Mouse (Mus musculus) heart, adult 11 months (tissue): ENCODE measurements at regions not wholly inside any gene's neighbourhood (a gene's known extent, or its start where the extent isn't known, plus 50 kb on each side); places are given as distances from the start of the nearest gene placed in this dataset.

Source experiments
- DNase-seq: peaks from one replicate; pipeline ENCODE4 v3.0.0; 2022

GRCm38 (mm10) chr7:36420741-36421140 is 277.2 kb upstream of the Tshz3 start:
- DNase-seq, result peak; percentile 52

GRCm38 (mm10) chr7:36449181-36449915 is 248.6 kb upstream of the Tshz3 start:
- DNase-seq, result no peak

- DNase-seq, result no peak
Observed at GRCm38 (mm10) chr7:36453816-36454215, 244.1 kb upstream of the Tshz3 start.

GRCm38 (mm10) chr7:36456080-36456479 is 241.8 kb upstream of the Tshz3 start:
- no peak for DNase-seq

GRCm38 (mm10) chr7:36462422-36462833 is 235.5 kb upstream of the Tshz3 start:
- DNase-seq, result peak; percentile 60

DNA sequence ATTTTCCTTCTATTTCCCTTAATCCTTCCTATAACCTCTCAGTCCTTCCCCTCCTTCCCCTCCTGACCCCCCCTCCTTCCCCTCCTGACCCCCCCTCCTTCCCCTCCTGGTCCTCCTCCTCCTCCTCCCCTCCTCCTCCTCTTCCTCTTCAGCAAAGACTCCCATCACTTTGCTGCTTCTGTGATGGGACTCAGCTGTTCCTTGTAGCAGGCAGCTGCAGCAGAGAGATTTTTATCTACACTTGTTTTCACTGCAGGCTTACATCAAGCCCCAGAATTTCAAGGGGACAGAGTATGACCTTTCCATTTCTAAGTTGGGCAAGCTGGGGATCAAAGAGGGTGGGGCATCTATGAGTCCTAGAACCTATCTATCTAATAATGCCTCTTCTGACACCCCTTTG is 228.5 kb upstream of the Tshz3 start:
- peak; percentile 74 for DNase-seq

DNA sequence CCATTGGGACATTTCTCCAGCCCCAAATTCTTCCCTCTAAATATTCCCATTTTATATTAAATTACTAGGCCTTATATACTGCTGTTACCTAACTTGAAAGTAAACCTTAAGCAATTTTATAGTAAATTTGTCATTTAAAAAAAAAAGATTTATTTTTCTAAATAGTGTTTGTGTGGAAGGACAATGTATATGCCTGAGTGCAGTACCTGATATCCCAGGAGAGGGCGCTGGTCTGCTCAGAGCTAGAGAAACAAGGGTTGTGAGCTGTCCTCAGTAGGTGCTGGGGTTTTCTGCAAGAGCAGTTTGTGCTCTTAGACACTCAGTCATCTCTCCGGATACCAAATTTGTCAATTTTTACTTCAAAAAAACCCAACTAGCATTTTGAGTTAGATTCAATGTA is 224.4 kb upstream of the Tshz3 start:
- peak; percentile 16 for DNase-seq

- DNase-seq, result no peak
Observed at GRCm38 (mm10) chr7:36476434-36476833, 221.5 kb upstream of the Tshz3 start.

GRCm38 (mm10) chr7:36476851-36477644 is 220.9 kb upstream of the Tshz3 start:
- DNase-seq, result peak; percentile 86

DNA sequence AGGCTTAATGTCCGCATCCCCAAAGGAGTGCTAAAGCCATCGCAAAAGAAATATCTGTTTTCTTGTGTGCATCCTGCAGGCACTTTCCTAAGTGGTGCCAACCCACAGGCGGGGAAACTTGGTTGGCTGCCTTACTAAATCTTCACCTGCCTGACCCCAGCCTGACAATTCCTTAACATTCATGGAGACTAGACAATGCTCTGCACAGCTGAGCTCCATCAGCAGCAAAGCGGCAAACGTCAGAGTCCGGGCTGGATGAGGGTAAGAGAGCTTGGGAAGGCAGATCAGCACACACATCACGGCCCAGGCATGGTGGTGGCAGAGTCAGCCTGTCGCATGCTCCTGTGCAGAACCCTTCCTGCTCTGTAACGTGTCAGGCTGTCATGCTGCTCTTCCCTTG is 209.8 kb upstream of the Tshz3 start:
- DNase-seq, result peak; percentile 63

- no peak for DNase-seq
Observed at GRCm38 (mm10) chr7:36491173-36491581, 206.7 kb upstream of the Tshz3 start.

DNA sequence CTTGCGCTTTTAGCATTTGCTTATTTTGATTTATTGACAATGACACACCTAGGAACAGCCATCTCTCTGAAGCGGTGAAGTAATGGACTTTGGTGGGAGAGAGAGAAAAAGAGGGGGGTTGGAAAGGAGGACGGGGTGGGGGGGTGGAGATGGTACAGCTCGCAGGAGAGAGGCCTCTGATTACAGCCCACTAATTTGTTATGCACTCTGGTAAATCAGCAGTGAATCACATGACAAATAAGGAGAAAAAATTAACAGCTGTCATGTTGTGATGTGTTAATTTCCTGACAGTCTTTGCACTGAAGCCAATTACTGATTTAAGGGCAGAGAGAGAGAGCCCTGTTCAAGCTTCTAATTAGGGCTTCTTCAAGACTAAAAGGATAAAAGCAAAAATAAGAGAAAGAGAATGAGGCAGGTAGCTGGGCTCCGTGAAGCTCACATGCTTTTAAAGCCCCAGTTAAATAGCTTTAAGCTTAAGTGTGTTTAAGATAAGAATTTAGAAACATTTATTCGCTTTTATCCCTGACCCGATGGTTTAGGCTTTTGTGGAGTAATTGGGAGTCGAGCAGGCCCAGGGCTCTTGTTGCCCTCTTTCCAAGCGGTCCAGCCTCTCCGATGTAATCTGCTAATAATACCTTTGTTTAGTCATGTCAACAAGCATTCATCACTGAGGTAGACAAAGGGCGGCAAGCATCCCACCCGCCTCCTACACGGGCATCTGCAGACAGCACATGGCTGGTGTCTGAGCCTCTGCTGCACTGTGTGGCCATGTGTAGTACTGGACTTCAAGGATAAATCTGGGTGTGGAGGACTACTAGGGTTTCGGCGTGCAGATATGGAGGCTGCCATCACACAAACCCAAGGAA is 193.7 kb upstream of the Tshz3 start:
- DNase-seq, result peak; percentile 71

DNA sequence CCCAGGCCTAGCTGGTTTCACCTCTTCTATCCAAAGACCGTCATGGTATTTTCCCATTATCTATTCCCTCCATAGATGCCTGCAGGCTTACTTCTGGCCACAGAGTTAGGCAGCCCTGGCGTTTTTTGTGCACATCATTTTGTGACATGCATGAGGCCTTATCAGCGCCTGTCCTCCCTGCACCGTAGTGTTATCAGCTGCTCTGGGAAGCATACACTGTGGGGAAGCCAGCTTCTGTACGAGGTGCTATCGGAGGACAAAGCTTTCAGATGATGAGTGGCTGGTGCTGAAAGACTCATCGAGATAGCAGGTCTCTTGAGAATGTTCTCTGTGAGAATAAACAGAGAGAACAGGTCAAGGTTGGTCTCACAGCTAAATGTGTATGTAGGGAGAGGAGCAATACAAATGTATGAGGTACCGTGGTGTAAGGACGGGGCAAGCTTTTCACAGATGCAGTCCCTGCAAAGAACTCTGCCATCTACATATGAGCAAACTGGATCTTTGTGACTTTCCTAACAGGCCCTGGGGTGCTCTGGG is 190.0 kb upstream of the Tshz3 start:
- DNase-seq, result peak; percentile 74

GRCm38 (mm10) chr7:36513680-36514079 is 184.2 kb upstream of the Tshz3 start:
- DNase-seq, result no peak

GRCm38 (mm10) chr7:36516094-36516663 is 181.7 kb upstream of the Tshz3 start:
- DNase-seq, result no peak

- DNase-seq, result peak; percentile 64
Observed at GRCm38 (mm10) chr7:36519027-36519426, 178.9 kb upstream of the Tshz3 start.

DNA sequence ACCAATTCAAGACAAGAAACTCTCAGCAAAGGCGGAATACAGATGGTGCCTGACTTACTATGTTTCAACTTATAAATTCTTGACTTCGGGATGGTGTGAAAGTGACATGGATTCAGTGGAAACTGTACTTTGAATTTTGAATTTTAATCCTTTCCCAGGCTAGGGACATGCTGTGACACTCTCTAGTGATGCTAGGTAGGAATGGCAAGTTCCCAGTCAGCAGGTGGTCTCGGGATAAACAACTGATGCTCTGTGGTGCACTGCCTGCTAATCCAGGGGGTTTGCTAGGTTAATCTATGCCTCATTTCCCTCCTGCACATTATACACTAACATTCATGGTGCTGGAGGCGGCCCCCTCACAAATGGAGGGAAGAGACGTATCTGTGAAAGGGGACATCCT is 175.0 kb upstream of the Tshz3 start:
- peak; percentile 49 for DNase-seq

DNA sequence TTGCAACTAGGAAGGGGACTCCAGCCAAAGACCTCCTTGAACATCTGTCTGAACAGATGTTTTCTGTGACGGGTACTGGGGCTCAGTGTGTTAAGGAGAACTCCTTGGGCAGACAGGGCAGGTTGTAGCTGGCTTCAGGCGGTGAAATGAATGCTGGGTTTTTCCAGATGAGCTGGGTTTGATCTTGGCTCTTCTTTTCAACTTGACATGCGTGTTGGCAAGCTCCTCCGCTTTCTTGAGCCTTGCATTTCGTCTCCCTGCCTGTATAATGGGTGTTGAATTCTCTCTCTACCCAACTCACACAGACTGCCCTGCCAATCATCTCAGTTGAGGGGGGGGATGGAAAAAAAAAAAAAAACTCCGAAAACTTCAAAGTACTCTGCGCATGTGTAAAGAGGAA is 171.8 kb upstream of the Tshz3 start:
- DNase-seq, result no peak

GRCm38 (mm10) chr7:36526692-36527091 is 171.2 kb upstream of the Tshz3 start:
- peak; percentile 73 for DNase-seq

DNA sequence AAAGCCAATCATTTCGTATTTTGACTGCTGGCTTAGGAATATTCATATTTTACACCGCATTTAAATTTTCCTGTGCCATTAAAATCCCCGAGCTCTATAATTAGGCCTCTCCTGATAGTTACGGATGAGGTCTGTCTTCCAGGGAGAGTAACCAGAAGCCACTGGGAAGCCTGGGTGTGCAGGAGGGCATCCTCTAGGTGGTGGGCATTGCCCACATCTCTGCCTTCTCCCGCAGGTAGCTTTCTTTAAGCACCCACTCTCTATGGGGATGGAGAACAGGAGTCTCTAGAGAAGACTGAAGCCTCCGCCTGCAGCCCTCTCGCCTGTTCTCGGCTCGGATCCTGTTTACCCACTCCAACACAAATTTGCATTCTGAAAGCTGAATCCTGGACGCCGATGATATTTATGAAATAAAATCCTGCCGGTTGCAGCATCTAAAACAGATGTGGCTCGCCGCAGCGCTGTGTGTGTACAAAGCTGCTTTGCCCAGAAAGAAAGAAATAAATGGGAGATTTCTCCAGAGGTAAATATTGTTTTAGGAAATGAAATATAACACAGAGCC is 168.3 kb upstream of the Tshz3 start:
- peak; percentile 67 for DNase-seq

GRCm38 (mm10) chr7:36531559-36531958 is 166.4 kb upstream of the Tshz3 start:
- no peak for DNase-seq

DNA sequence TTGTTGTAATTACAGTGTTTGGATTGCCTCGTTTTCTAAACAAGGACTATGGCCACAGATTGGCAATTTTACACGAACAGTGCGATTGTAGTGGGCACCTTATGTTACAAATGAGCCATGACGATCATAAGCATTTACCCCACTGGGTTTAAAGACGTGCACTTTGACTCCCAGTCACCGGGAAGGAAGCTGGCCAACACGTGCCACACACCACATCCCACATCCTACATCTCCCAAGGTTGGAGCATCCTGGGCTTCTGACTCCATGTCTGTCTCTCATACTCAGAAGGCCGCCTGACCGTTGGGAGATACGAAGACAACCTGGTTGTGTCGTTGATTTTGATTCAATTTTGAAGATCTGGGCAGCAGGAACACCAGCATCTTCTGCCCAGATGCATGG is 159.8 kb upstream of the Tshz3 start:
- DNase-seq, result peak; percentile 77
